Mouse (Mus musculus) megakaryocyte, embryonic 14.5 days (primary cell): ENCODE results near the gene Vwa7.

Experiments used
- FLI1 ChIP-seq: IDR thresholded peaks from 2 replicates; pipeline ENCODE4 v1.6.1; 2012; ENCODE audit warnings: low read length, inconsistent platforms, mixed read lengths
- GATA1 ChIP-seq: IDR thresholded peaks from 3 replicates; pipeline ENCODE4 v1.6.1; 2012; ENCODE audit warnings: mixed read lengths, low read length, inconsistent platforms, borderline replicate concordance

DNA sequence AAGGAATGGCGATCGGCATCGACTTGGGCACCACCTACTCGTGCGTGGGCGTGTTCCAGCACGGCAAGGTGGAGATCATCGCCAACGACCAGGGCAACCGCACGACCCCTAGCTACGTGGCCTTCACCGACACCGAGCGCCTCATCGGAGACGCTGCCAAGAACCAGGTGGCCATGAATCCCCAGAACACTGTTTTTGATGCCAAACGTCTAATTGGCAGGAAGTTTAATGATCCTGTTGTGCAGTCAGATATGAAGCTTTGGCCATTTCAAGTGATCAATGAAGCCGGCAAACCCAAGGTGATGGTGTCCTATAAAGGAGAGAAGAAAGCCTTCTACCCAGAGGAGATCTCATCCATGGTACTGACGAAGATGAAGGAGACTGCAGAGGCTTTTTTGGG lies 39.4 kb upstream of the Vwa7 start:
- TF ChIP-seq GATA1 = no peak
- TF ChIP-seq FLI1 = no peak
